Mouse (Mus musculus) cerebellum, adult 11 months (tissue): ENCODE measurements around the gene Nfia.
A peak's percentile ranks its signal among the peaks of the same experiment; 100 is the strongest.

Source experiments
- DNase-seq: peaks from one replicate; pipeline ENCODE4 v3.0.0; 2022

The Nfia gene

GRCm38 (mm10) chr4:97767025-97767424, 5.5 kb upstream of the Nfia start:
- DNase-seq, result no peak

DNA sequence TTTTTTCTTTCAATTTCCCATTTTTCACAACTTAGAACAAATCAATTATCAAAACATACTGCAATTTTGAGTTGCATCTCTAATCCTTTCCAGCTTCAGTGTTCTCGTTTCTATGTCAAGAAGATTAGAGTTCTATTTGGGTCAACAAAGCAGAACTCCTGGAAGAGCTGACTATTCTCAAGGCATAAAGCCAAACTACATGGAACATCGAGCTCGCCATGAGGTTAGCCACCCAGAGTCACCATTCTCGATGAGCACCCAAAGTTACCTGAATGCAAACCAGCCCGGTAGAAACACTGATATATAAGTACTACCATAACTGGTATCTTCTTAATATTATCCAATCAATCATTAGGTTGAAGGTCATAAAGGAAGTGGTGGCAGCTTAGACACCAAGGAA, 5.0 kb upstream of the Nfia start:
- DNase-seq, result no peak

GRCm38 (mm10) chr4:97769861-97770260, 2.7 kb upstream of the Nfia start:
- DNase-seq, result no peak

DNA sequence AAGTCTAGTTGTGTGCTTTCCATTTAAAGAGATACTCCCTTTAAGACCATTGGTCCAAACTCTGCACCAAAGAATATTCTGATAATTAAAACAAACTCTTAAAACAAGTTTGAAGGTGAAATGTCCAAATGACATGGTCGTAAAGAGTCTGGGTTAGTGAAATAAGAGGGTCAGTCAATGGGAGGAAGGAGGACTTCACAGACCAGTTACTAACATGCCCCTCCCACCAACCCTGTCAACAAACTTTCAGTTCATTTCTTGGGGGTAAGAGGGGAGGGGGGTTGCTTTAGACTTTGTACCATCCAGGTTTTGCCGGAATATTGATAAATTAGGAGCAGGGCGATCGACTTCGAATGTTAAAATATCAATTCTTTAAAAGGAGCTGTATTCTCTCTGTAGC, 1.1 kb upstream of the Nfia start:
- no peak for DNase-seq

- peak; percentile 97 for DNase-seq
Observed at GRCm38 (mm10) chr4:97772084-97772484, 450 bp upstream of the Nfia start.

- peak; percentile 89 for DNase-seq
Observed at GRCm38 (mm10) chr4:97773110-97773593, 618 bp downstream of the Nfia start.

DNA sequence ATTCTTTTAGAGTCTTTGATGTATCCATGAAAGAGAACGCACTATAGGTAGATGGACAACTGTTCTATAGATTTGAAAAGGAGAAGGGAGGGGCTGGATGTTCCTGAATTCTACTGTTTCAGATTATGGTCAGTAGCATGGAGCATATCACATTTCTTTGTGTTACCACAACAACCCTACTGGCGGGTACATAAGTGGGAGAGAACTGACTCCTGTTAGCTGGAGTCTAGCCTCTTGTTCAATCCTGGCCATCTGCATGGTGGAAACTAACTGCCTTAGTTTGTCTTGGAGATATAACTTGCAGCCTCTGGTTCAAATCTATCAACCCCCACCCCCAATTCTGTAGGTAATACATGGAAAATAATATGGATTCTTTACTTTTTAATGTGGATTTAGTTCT, 1.3 kb downstream of the Nfia start:
- no peak for DNase-seq

GRCm38 (mm10) chr4:97774446-97774950, 2.0 kb downstream of the Nfia start:
- DNase-seq, result no peak

DNA sequence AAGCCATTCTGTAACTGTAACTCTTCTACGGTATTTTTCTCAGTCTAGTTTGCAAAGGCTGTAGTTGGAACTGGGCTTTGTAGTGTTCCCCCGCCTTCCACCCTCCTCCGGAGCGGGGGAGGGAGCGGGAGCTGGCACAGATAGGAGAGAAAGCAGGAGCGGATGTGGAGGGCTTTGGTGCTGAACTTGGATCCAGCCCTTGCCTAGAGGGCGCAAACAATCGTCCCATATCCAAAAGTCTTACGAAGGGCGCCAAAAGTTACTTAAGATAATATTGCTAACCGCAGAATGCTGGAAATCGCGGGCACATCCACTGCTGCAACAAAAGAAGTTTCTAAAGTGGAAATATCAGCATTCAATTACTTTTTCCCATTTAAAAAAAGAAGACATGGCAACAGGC, 2.5 kb downstream of the Nfia start:
- no peak for DNase-seq

DNA sequence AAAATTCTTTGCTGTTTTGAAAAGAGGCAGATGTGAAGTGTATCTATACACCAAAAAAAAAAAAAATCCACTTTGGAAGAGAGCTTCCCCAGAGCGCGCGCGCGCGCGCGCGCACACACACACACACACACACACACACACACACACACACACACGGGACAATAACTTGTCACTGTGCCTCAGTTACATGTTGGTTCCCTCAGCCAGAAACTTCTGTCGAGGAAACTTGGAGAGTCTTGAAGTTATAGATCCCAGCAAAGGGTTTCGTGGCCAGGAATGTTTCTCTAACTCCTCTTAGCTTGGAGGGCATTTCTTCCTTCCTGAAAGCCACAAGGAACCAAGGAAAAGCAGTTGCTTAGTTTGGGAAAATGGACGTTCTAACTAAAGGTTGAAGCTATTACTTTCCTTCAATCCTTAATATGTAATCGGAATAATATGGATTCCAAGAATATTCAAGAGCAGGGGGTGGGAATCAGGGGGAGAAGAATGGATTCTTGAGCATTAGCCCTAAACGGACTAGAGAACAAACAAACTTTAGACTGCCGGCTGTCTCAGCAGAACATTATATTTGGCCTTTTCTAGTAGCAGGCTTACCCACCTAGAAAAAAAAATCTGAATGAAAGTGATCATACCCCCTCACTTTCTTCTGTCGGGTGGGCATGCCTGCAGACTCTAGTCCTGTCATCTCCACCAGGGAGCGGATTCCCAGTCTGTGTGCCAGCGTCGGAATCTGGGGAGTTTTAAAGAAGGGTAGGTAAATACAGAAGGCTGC, 3.1 kb downstream of the Nfia start:
- no peak for DNase-seq

DNA sequence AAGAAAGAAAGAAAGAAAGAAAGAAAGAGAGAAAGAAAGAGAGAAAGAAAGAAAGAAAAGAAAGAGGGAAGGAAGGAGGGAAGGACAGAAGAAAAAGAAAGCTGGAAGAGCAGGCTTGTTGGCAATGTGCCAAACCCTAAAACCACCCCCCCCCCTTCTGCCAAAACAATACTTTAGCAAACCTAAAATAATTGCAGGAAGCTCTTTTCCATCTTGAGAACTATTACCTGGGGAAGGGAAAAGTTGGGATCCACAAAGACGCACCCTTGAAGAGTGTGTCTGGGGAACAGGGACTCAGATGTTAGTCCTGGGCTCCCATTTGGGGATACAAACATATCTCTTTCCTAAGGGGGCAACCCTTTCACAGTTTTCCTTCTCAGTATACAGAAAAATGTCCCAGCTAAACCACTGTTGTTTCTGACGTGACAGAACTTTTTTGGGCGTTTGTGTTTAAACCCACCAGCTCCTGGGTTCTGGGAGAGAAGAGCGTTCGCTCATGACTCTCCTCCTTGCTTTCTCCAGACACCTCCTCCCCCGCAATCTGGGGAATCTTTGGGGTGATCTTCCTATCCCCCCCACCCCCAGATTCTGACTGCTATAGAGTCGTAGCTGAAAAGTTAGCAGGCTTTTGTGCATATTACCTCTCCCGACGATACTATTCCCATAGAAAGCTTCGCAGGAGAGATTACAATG, 4.0 kb downstream of the Nfia start:
- DNase-seq, result no peak

DNA sequence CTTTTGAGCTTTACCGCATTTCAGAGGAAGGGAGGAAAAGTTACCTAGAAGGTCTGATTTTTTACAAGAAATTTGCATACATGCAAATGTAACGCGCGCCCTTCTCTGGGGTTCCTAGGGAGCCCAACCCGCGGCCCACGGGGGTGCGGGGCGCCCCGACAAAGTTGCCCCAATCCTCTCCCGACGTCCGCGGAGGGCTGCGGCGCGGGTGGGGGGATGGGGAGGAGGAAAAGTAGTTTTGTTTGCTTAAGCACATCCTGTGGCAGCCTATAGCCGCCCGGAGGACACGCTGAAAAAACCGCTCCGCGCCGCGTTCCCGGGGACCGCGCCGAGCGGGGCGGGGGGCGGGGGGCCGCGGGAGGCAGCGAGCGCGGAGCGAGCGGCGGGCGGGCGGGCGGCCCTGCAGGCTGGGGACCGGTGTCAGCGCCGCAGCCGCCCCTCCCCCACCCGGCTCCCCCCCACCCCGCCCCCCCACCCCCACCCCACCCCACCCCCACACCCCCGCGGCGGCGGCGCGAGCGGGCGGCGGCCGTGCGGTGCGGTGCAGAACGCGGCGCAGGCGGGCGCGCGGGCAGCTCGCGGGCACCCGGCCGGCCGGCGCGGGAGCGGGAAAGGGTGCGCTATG, 4.7 kb downstream of the Nfia start:
- no peak for DNase-seq

- peak; percentile 65 for DNase-seq
Observed at GRCm38 (mm10) chr4:97777706-97778176, 5.2 kb downstream of the Nfia start, which contains the start of gene E130114P18Rik. Gene E130114P18Rik (minus strand): TSS chr4:97778078.

- DNase-seq, result no peak
Observed at GRCm38 (mm10) chr4:97778211-97779002, 5.9 kb downstream of the Nfia start.

- no peak for DNase-seq
Observed at GRCm38 (mm10) chr4:97779003-97779930, 6.7 kb downstream of the Nfia start.

DNA sequence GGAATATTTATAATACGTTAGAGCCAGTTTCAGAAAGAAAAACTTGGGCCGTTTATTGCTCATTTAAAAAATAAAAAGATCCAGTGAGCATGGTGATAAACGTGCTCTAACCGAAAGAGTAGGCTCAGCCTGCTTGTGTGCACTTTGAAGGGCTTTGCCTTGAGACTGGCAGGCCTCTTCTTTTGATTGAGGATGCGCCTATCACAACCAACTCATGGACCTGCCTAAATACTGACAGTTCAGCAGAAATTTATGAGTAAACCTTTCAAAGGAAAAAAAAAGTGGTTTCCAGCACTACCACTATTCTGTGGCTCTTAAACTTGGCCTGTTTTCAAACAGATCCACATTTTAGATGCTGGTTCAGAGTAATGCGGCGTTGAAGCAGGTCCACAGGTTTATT, 7.5 kb downstream of the Nfia start:
- no peak for DNase-seq

DNA sequence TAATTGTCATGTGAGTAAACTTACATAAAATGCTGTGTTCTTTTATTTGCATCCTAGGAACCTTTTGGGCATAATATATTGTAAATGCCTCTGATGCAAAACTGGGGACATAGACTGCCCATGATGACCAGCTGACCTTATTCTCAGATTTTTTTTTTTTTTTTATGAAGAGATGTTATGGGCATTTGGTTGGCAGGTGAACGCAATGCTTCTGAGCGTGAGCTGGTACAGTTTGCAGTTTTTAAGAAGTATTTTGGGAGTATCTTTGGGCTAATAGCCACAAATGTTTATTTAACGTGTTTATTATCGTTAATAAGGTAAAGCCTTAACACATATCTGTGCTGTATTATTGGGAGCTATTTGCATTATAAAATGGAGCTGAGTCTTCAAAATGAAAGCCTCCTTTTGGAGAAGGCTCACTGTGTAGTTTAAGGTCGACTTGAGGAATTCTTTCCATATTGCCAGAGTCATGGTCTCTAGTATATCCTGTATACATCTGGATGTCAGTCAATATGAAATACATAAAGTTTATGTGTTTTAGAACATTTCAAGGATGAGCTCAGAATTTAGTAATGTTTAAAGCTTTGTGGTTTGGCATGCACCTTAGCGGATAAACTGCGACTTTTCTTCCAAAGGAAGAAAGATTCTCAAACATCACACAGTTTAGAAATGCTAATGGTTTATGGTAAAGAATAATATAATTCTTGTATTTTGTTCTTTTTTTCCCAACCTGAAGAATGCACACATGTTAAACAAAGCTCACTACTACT, 8.3 kb downstream of the Nfia start:
- DNase-seq, result no peak

GRCm38 (mm10) chr4:97782069-97782468, 9.5 kb downstream of the Nfia start:
- DNase-seq, result no peak

GRCm38 (mm10) chr4:97782497-97782896, 10.0 kb downstream of the Nfia start:
- no peak for DNase-seq

GRCm38 (mm10) chr4:97783073-97783879, 10.7 kb downstream of the Nfia start:
- no peak for DNase-seq
